Comparison of ENCODE assay signal across 9 mouse cellular contexts in the genomic region with DNA sequence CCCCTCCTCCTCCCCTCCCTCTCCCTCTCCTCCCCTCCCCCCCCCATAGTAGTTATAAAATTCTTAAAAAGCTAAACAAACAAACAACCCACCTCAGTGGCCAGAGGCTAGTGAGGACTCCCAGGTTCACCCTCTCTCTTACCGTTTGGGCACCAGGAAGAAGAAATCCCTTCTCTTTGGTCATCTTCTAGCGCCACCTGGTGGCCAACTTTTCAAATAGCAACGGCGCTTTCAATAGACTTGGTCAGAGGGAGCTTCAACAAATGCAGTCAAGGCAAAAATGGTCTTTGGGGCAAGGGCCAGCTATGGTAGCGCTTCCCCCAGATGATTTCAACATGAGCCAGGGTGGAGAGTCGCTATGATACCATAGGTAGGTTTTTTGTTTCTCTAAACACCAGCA. TPM values are rescaled to one million over a fixed set of nuclear protein-coding genes. Genes with fewer than 3 reads are reported as not detected.
DNase-seq lines count a peak whose midpoint lies in the region; ATAC-seq lines count a peak whose summit lies in the region.
"Had no signal": no experiment of that assay in that cellular context is flagged by ENCODE, and none has a peak within 500 bp of the region (broad histone marks: within the 10 kb centered on the region; RNA-seq: fewer than 3 reads in every experiment).

No protein-coding gene starts in this region.

- no peaks in the 10 kb centered on the region for H3K27me3 ChIP-seq in midbrain, embryonic 14.5 days (ENCODE audit: control insufficient read depth, insufficient read depth, low read length)
- H3K27me3 ChIP-seq: limb, embryonic 15.5 days had no signal

- H3K4me3 ChIP-seq in midbrain, embryonic 14.5 days (replicated peaks; ENCODE audit: low read depth, low read length) = no peak overlapping the region
- H3K4me3 ChIP-seq: limb, embryonic 15.5 days had no signal

- DNase-seq in CD4-positive, CD25-positive, alpha-beta regulatory T cell, adult 2 months (ENCODE audit: low read depth, low spot score) = peak; percentile 90
- DNase-seq in adipocyte (ENCODE audit: low spot score) = peak; percentile 92
- peak; percentile 71 to 86 for DNase-seq in cerebellum, postnatal 4 days (ENCODE audit: low spot score in 2 of 2)
- DNase-seq in heart, adult 9 months (ENCODE audit: low spot score in 2 of 2) = peak; percentile 40 to 54
- DNase-seq in layer of hippocampus, postnatal 25 days (ENCODE audit: extremely low spot score in 1 of 2, low spot score in 1 of 2) = peak; percentile 71 to 91
- peak; percentile 95 for DNase-seq in midbrain, embryonic 14.5 days
- peak; percentile 74 to 92 for DNase-seq in spleen, postnatal 4 days (ENCODE audit: low spot score in 2 of 2)

- H3K4me1 ChIP-seq in midbrain, embryonic 14.5 days (ENCODE audit: control insufficient read depth, insufficient read depth, low read length) = no peaks in the 10 kb centered on the region

- H3K9me3 ChIP-seq in midbrain, embryonic 14.5 days (ENCODE audit: control insufficient read depth, low read length) = no peaks in the 10 kb centered on the region
- H3K9me3 ChIP-seq: limb, embryonic 15.5 days had no signal

- no peaks in the 10 kb centered on the region for H3K36me3 ChIP-seq in midbrain, embryonic 14.5 days (ENCODE audit: control insufficient read depth, insufficient read depth, low read length)
- H3K36me3 ChIP-seq: limb, embryonic 15.5 days had no signal

- H3K4me2 ChIP-seq in midbrain, embryonic 14.5 days (ENCODE audit: low read length) = no peak overlapping the region
- H3K4me2 ChIP-seq: limb, embryonic 15.5 days had no signal

- WGBS in midbrain, embryonic 14.5 days = 3% methylated on average over 6 of the region's 6 CpGs

- ATAC-seq in CD4-positive, CD25-positive, alpha-beta regulatory T cell, adult 4 months = no peak
- no peak for ATAC-seq in midbrain, embryonic 14.5 days (ENCODE audit: low FRiP score, low TSS enrichment)

- no peak overlapping the region for H3K27ac ChIP-seq in midbrain, embryonic 14.5 days (replicated peaks; ENCODE audit: low read depth, low read length)
- H3K27ac ChIP-seq: limb, embryonic 15.5 days had no signal

- H3K9ac ChIP-seq in midbrain, embryonic 14.5 days (replicated peaks; ENCODE audit: low read length) = no peak overlapping the region
- H3K9ac ChIP-seq: limb, embryonic 15.5 days had no signal

RNA-seq across cellular contexts. Expression of a gene that starts 17.5 kb away (rescaled TPM):
- 100 to 1,000 TPM in 1 of 2 experiments, 10 to 100 TPM in 1; 67.5 to 104 TPM for polyA plus RNA-seq in CD4-positive, CD25-positive, alpha-beta regulatory T cell, adult 4 months (2017; shearing (Covaris generic))
- 100 to 1,000 TPM; 529 to 579 TPM for total RNA-seq in layer of hippocampus, postnatal 25 days (2021)
- polyA plus RNA-seq in midbrain, embryonic 14.5 days (2014; fragmentation: Nextera tagmentation; extraction: Ambion mirVana) = 275 and 348 TPM in 2 replicates

RNA-seq across cellular contexts. Expression of a gene that starts 53.1 kb away (rescaled TPM):
- 10 to 100 TPM; 43.7 to 50.8 TPM for polyA plus RNA-seq in CD4-positive, CD25-positive, alpha-beta regulatory T cell, adult 4 months (2017; shearing (Covaris generic))
- total RNA-seq in layer of hippocampus, postnatal 25 days (2021) = 10 to 100 TPM; 71.3 to 78.1 TPM
- polyA plus RNA-seq in midbrain, embryonic 14.5 days (2014; fragmentation: Nextera tagmentation; extraction: Ambion mirVana) = 80.9 and 138 TPM in 2 replicates
